Mouse (Mus musculus) embryo, embryonic 11.5 days (tissue): ENCODE data around the gene Bnipl.

Source experiments
- DNase-seq: peaks from one replicate; pipeline ENCODE4 v3.0.0-alpha.2; 2012; ENCODE audit warnings: low read depth, low spot score

Gene Bnipl

DNA sequence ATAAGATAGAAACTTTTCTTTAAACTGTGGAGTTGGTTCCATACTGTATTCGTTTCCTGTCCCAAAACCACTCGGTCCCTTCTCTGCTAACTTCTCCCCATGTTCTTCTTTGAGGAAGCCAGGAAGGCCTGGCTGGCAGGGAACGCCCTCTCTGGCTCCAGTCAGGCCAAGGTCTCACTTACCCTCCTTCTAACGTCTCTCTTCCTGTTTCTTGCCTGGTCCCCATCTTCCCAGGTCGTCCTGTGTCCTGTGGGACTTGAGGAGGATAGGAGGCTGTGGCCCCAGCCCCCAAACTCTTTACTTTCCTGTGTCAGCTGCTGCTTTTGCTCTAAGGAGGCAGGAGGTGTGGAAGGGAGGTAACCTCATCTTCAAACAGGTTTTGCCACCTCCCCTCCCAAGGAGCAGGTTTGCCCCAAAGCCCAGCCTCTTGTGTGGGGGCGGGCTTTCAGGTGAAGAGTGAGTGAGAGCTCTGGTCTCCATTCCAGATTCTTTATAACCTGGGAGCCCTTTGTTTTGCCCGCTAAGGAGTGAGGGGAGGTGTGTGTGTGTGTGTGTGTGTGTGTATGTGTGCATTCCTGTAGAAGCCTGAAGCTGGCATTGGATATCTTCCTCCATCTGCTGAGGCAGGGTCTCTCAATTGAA lies at the start of gene Bnipl:
Bnipl (minus strand) TSS at position 411 of the 642 bp plus-strand sequence.
- DNase-seq: no peak

DNA sequence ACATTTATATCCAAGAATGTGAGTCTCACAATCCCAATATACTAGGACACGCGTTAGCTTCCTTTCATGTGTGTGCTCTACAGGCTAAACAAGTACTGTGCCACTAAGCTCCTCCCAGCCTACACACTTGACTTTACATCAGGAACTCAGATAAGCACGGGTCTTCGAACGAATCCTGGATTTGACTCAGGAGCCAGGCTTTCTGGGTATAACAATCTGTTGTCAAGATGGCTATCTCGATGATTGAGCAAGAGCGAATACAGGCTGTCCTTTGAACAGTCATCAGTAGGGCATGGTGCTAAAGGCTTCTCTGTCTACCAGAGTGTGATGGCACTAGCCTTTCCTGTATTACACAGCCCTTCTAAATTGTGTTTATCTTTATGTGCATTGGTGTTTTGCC lies 47.0 kb upstream of the Bnipl start:
- no peak for DNase-seq

DNA sequence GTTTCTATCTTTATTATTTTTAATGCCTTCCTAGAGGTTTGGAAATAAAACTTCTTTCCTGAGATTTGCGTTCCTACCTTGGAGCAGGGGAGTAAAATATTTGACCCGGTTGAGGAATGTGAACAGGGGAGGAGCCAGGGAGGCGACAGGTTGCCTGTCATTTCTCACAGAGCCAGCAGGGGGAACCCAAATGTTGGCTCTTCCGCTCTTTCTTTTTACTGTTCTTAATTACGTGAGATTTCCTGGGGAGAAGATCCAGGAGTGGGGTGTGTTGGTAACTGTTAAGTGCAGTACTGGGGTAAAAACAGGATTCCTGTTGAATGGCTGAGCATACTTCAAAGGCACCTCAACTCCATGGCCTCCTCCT lies 45.1 kb upstream of the Bnipl start:
- no peak for DNase-seq

DNA sequence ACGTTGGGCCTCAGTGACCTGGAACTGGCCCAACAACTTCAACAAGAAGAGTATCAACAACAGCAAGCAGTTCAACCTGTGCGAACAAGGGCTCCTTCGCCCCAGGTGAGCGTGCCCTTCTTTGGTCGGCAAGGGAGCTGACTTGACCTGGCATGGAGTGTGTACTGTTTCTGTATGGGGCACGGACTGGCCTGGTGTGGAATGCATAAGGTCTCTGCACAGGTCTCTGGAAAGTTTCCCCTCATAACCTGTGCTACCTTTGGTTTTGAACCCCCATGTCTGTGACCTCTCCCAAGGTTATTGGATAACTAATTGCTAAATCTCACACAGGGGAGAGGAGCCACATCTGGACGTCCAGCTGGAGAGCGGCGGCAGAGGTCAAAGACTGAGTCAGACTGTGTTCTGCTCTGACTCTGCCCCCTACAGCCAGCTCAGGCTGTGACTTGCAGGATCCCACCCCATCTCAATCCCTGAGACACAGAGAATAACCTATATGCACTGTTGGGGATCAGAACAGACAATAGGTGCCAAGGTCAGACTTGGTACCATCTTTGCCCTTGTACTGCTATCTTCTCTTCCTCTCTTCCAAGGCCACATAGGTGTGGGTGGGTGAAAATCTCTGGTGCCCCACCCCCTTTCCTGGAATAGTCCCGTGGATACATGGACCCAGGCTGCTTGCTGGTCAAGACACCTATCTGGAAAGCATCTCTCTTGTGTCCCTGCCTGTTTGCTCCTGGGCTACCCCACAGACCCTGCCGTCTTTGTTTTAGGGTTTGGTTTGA lies 44.5 kb upstream of the Bnipl start:
- no peak for DNase-seq

DNA sequence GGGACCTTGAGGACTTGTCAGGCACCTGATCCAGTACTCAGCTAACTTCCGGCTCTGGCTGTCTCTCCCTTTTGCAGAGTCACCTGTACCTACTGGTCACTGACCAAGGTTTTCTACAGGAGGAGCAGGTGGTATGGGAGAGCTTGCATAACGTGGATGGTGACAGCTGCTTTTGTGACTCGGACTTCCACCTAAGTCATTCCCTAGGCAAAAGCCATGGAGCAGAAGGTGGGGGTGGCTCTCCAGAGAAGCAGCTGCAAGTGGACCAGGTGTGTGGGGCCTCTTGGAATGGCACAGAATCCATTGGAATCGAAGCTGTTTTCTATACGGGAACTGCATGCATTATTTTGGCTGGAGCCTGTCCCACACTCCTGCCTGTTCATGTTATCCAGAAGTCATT lies 43.7 kb upstream of the Bnipl start:
- DNase-seq: no peak

DNA sequence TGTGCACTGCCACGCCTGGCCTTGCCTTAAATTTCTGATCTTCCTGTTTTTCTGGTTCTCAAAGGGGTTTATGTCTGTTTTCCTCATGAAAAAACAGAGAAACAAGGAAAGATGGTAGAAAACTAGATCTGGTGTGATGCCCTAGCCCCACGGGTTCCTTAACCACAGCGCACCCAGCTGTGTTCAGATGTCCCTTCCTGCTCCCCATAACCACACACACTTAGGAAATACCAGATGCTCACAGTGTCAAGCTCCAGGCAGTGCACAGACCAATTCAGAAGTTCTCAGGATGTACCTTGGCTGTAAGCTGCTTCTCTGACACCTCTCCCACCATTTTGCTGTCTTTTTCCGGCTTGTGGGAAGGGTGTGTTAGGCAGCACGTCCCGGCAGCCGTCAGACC lies 43.3 kb upstream of the Bnipl start:
- DNase-seq: no peak

DNA sequence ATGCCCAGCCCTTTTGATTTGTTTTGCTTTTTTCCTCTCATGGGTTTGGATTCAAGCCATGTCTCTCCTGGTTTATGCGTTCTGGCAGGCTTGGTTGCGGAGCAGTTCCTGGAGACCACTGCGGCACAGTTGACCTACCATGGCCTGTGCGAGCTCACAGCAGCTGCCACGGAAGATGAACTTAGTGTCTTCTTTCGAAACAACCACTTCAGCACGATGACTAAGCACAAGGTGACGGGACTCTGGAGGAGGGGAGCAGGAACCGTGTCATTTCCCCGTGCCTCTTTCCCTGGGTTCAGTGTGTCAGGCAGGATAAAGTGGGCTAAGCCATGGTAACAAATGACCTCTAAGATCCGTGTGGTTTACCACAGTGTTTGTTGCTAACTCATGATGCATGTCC lies 42.5 kb upstream of the Bnipl start:
- DNase-seq: no peak

DNA sequence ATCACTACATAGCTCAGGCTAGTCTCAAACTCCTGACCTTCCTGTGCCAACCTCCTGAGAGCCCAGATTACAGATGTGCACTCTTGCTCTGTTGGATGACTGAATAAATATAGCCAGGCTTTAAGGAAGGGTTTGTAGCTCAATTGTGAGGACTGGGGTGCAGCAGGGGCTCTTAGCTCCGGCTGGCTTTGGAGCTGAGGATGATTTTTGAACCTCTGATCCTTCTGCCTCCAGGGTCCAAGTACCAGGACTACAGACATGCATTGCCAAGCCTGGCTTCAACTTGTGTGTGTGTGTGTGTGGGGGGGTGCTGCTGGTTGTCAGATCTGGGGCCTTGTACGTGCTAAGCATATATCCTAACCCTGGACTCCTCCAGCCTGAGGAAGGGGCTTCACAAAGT lies 41.9 kb upstream of the Bnipl start:
- DNase-seq: no peak

DNA sequence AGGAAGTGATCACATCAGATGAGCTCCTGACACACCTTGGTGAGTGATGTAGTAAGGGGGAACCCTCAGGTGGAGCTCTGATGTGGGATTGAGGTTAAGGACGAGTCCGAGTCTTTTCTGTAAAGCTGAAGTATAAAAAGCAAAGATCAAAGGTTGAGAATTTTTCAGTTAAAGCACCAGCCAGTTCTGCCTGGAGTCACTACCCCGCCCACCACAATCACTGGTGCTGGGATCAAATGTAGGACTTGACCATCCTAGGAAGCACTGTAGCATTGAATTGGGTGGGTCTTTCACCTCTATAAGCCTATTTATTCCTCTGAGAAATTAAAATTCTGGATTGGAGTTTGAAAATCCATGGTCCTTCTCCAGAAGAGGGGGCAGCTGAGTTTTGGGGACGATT lies 40.0 kb upstream of the Bnipl start:
- no peak for DNase-seq

DNA sequence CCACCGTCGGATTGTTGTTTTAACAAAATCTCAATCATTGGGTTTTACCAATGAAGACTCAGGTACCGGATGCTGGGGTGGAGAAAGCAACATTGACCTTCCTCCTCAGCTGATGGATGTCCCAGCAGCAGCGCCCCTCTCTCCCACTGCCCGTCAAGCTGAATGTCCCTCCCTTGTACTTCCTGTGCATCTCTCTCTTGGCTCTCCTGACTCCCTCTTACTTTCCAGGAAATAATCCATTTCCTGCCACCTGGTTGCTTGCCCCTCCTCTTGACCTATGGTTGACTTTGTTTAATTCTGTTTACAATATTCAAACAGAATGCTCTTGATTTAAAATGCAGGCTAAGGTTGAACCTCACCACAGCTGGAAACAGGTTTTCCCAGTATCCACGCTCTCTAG lies 39.2 kb upstream of the Bnipl start:
- DNase-seq: no peak

DNA sequence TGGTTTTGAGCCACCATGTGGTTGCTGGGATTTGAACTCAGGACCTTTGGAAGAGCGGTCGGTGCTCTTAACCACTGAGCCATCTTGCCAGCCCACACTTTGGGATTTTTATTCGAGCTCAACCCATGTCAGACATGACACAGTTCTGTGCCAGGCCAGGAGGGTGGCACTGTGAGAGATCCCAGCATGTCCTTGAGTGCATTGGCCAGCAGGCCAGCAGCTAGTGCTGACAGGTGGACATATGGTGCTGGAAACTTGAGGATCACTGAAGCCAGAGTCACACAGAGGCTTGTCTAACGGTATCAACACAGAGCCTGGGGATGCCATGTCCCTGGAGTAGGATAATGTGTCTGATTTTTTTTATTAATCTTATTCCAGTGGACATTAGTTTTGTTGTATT lies 38.4 kb upstream of the Bnipl start:
- no peak for DNase-seq

DNA sequence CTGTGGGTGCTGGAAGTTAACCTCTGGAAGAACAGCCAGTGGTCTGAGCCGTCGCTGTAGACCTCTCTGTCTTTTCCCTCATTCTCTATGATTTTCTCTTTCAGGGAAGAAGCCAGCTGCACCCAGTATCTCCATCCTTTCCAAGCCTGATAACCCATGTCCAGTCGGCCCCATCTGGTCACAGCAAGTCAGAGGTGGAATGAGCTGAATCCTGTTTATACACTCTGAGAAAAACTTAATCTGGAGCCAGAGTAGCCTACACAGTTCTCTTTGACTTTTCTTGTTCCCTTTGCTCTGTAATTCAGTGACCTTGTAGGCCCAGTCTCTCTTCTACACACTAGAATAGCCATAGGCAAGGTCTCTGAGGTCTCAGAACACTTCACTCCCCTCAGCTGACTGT lies 36.5 kb upstream of the Bnipl start:
- DNase-seq: no peak

DNA sequence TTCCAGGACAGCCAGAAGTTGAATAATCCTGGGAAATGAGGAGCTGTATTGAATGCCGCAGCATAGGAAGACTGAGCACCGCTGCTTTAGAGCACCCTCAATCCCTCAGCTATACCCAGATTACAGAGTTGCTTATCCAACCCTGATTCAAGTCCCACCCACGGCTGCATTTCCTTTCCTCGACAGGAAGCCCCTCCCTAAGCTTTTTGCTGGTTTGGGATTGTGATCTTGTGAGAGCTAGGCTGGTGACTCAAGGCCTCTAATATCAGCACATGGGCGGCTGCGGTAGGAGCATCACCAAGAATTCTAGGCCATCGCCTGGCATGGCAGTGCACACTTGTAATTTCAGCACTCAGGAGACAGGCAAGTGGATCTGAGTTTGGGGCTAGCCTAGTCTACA lies 35.5 kb upstream of the Bnipl start:
- DNase-seq: no peak

DNA sequence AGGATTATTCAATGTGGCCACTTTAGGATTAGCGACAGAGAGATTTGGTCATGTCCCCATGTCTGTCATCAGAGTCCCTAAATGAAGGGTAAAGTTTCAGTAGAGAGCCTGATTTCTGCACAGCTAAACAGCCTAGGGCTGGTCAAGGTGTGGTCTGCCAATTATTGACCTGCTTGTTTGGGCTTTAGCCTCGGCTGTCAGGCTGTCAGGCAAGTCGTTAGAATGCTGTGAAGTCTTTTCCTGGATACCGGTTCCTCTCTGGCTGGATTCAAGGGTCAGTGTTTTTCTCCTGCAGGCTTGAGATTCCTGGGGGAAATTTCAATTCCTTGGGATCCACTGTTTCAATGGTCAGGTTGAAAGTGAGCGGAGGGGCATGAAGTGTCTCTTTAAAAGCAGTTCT lies 35.0 kb upstream of the Bnipl start:
- no peak for DNase-seq

DNA sequence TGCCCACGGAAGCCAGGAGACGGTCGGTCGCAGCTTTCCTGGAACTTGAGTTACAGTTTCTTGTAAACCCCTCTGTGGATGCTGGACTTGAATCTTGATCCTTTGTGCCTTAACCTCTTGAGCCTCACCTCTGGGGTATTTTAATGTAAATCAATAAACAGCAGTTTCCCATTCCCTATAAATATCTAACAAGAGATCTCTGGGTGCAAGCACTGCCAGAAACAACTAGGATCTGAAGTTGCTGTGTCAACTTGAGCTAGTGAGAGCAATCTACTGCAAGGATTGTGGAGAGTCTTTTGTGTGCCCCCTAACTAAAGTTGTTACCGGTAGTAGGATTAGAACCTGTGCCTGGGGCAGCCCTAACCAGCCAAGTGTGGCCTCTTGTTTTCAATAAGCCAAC lies 34.4 kb upstream of the Bnipl start:
- DNase-seq: no peak

DNA sequence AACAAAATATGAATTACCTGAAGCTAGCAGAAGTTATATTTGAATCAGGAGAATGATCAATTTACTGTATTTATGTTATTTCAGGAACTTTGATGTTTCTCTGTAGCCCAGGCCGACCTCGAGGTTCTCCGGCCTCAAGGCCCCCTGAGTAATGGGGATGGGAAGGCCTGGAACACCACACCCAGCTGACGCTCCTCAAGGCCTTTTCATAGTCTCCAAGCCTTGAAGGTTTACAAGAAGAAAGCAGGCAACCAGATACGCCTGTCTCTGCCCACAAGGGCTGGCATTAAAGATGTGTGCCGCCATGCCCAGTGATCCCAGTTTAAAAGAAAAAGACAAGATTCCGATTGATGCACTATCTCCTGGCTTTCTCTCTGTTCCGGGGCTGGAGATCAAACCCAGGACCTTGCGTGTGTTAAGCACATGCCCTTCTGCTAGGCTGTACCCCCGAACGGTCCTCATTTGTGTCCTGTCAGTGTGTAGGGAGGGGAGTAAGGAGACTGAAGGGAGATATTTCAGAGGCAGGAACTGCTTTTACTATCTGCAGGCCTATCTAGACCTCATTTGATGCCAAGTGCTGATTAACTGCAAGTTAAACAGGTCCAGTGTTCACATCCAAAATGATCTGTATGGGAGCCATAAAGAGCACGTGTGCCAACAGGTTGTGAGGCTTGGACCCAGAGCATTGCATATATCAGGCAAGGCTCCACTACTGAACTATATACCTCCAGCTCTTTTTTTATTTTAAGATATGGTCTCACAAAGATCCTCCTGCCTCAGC lies 33.7 kb upstream of the Bnipl start:
- DNase-seq: no peak

DNA sequence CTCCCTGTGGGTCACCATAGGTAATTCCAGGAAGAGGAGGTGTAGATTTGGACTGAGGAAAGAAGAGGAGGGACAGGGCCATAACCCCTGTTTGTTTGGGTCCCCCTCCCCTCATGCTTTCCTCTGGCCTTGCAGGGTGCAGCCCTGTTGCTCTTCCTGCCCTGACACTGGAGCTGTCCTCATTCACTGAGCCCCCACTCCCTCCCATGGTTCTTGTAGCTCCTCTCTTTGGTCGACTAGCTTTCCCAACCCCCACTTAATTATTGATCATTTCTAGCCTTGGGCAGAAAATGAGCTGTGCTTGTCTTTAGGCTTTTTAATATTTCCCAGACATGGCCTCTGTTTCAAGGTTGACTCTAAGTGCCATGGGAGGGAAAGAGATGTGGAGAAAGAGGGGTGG lies 33.1 kb upstream of the Bnipl start:
- DNase-seq: no peak

DNA sequence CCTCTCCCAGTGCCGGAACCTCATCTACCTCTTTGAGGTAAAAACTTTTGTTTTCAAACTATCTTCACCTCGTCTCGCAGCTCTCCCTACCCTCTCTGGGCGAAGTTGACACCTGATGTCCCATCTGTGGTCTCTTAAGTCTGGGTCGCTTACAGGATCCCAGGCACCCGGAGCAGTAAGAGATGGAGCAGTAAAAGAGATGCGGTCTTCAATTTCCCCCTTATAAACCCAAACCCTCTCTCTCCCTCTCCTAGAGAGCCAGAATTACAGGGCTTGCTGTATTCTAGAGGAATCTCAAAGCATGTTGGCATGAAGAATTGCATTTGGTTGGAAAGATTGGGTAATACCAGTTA lies 32.6 kb upstream of the Bnipl start:
- DNase-seq: no peak

DNA sequence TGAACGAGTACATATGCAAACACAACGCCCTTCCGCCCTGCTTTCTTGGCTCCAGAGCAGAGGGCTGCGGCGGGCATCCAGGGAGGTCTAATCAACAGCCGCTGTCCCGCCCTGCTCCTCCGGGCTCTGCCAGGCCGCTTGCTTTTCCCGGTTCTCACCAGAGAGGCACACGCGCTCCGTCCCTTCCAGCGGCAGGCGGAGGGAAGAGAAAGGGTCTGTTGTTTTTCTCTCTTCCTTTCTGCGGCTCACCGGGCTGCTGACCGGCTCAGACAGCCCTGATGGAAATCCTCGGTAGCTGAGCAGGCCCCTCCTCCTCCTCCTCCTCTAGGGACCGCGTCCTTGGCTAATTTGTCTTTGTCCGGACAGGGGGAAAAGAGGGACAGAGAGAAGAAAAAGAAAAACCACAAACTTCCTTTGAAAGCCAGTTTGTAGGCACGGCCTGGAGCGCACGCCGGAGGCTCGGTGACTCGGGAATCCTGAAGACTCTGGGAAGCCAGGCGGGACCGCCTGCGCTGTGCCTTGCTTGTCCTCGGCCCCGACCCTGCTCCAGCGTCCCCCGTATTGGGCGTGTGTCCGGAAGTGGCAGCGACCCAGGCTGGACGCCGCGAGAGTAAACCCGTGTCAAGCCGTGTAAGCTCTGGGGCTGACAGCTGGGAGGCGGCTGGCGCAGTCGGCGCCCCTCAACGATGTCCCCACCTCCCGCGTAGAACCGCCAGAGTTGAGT lies 32.0 kb upstream of the Bnipl start:
- DNase-seq: peak; percentile 59

DNA sequence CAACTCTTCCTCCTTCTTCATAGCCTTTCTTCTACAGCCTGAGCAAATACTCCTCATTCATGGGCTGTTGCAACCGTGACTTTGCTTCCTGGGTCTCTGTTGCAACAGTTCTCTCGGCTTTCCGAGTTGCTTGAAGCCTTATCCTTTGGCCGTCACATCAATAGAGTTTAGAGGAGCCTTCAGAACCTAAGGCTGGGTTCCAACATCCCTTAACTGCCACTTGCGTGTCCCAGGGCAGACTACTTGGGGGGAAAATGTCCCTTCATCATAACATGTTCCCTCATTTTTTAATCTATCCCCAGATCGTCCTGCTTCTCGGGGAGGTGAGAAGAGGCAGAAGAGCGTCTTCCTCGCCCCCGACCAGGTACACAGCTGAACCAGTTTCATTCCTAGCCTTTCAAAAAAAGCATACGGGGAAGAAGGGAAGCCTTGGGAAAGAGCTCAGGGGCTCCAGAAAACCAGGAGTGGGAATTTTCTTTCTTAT lies 31.4 kb upstream of the Bnipl start:
- DNase-seq: no peak

DNA sequence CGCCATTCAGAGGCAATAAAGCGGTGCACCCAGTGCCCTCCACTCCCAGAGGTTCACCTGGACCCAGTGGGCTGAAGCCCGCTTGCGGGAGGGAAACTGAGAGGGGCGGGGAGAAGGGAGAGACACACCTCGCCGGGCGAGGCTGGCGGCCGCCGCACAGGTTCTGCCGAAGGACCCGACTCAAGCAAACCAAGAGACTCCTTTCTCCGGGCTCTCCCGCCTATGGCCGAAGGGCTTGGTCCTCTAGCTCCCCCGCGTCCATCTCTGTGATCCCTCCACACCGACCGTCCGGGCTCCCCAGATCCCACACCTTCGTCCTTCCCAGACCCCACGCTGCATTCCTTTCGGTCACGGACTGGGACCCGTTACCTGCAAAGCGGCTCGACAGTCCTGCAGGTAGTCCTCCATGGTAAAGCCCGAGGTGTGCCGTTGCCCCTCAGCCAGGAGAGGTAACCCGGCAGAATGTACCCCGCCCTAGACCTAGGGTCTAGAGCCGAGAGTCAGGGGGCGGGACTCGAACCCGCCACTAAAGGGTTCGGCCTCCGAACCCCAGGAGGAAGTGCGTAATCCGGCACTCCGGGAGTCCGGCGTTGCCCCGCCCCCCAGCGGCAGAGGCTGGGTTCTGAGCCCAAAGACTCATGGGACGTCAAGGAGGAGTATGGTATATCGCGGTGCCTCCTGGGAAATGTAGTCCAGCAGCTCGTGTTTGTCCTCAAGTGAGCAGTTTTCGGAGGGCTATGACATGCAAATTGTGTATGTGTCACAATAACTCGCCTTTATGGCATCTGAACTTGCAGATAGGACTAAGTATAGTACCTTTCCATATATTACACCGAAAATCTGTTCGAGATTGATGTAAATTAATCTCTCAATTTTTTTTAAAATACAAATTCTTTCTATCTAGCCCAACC lies 30.5 kb upstream of the Bnipl start, which contains the start of the genes Mindy1 and Prune1:
Mindy1 (plus strand) TSS at position 130 of the 911 bp plus-strand sequence.
Prune1 (minus strand) TSS at position 861 of the 911 bp plus-strand sequence.
- peak; percentile 97 for DNase-seq
